Comparison of ENCODE assay signal across 21 mouse cellular contexts in genomic region chr11:116442867-116443177, GRCm38 (mm10). TPM values are rescaled to one million over a fixed set of nuclear protein-coding genes. Genes with fewer than 3 reads are reported as not detected.
DNase-seq lines count a peak whose midpoint lies in the region; ATAC-seq lines count a peak whose summit lies in the region.
"Had no signal": no experiment of that assay in that cellular context is flagged by ENCODE, and none has a peak within 500 bp of the region (broad histone marks: within the 10 kb centered on the region; RNA-seq: fewer than 3 reads in every experiment).

No protein-coding gene starts in this region.

- H3K4me3 ChIP-seq in hindbrain, embryonic 13.5 days: no peak overlapping the region
- H3K4me3 ChIP-seq in hindbrain, embryonic 16.5 days (ENCODE audit: low read length): no peak overlapping the region
- no peak overlapping the region for H3K4me3 ChIP-seq in neural tube, embryonic 12.5 days
- H3K4me3 ChIP-seq in embryonic facial prominence, embryonic 14.5 days (ENCODE audit: low read depth, low read length): no peak overlapping the region
- H3K4me3 ChIP-seq: hindbrain, embryonic 12.5 days had no signal

- no peak for DNase-seq in neural tube, embryonic 10.5 days (ENCODE audit: extremely low spot score, low spot score)
- DNase-seq in embryonic facial prominence, embryonic 14.5 days (ENCODE audit: low spot score): peak; percentile 41
- DNase-seq in ovary, postnatal 10 days (ENCODE audit: low spot score): no peak
- DNase-seq in lung, postnatal 4 days: no peak
- DNase-seq: cerebellum, adult 8-10 months; cerebellum, postnatal 36 days; embryo, embryonic 11 days; kidney, adult 9 months; kidney, postnatal 36 days; liver; lung, postnatal 14 days; midbrain, embryonic 14.5 days; thymus, adult 18-20 months; thymus, postnatal 4 days had no signal

- peaks cover 15% of the 10 kb centered on the region for H3K27me3 ChIP-seq in hindbrain, embryonic 13.5 days
- peaks cover 10% of the 10 kb centered on the region for H3K27me3 ChIP-seq in hindbrain, embryonic 16.5 days (replicated peaks; ENCODE audit: control insufficient read depth, insufficient read depth, low read length)
- peaks cover 15% of the 10 kb centered on the region for H3K27me3 ChIP-seq in neural tube, embryonic 12.5 days (replicated peaks)
- peaks cover 12% of the 10 kb centered on the region for H3K27me3 ChIP-seq in embryonic facial prominence, embryonic 14.5 days (replicated peaks; ENCODE audit: control insufficient read depth, insufficient read depth, low read length)

- peaks cover 9% of the 10 kb centered on the region for H3K36me3 ChIP-seq in hindbrain, embryonic 13.5 days
- no peaks in the 10 kb centered on the region for H3K36me3 ChIP-seq in hindbrain, embryonic 16.5 days (ENCODE audit: control insufficient read depth, insufficient read depth, low read length)
- H3K36me3 ChIP-seq in neural tube, embryonic 12.5 days: peaks cover 6% of the 10 kb centered on the region
- H3K36me3 ChIP-seq in embryonic facial prominence, embryonic 14.5 days (ENCODE audit: control insufficient read depth, insufficient read depth, low read length): peaks cover 12% of the 10 kb centered on the region

- WGBS in hindbrain, embryonic 13.5 days: 81% methylated on average over 6 of the region's 6 CpGs
- 79% methylated on average over 6 of the region's 6 CpGs for WGBS in hindbrain, embryonic 16.5 days
- 78% methylated on average over 6 of the region's 6 CpGs for WGBS in neural tube, embryonic 12.5 days
- 72% methylated on average over 5 of the region's 6 CpGs for WGBS in embryonic facial prominence, embryonic 14.5 days

- H3K4me1 ChIP-seq in hindbrain, embryonic 13.5 days (replicated peaks): peaks cover 28% of the 10 kb centered on the region
- H3K4me1 ChIP-seq in hindbrain, embryonic 16.5 days (ENCODE audit: control insufficient read depth, insufficient read depth, low read depth, low read length): peaks cover 4% of the 10 kb centered on the region; the same call in 1 of the 2 replicates
- H3K4me1 ChIP-seq in neural tube, embryonic 12.5 days: peaks cover 11% of the 10 kb centered on the region; the same call in 1 of the 2 replicates
- no peaks in the 10 kb centered on the region for H3K4me1 ChIP-seq in embryonic facial prominence, embryonic 14.5 days (ENCODE audit: control insufficient read depth, insufficient read depth, low read length)

- no peak overlapping the region for H3K4me2 ChIP-seq in hindbrain, embryonic 13.5 days
- no peak overlapping the region for H3K4me2 ChIP-seq in hindbrain, embryonic 16.5 days (ENCODE audit: low read length)
- H3K4me2 ChIP-seq in neural tube, embryonic 12.5 days (replicated peaks): no peak overlapping the region
- no peak overlapping the region for H3K4me2 ChIP-seq in embryonic facial prominence, embryonic 14.5 days (ENCODE audit: low read depth, low read length)
- H3K4me2 ChIP-seq: heart, embryonic 11.5 days; hindbrain, embryonic 12.5 days had no signal

- no peak for ATAC-seq in hindbrain, embryonic 13.5 days (ENCODE audit: low FRiP score)
- ATAC-seq in hindbrain, embryonic 16.5 days: no peak
- no peak for ATAC-seq in neural tube, embryonic 12.5 days (ENCODE audit: low FRiP score, low read depth)
- no peak for ATAC-seq in embryonic facial prominence, embryonic 14.5 days (ENCODE audit: low read depth)

- no peaks in the 10 kb centered on the region for H3K9me3 ChIP-seq in hindbrain, embryonic 13.5 days
- H3K9me3 ChIP-seq in hindbrain, embryonic 16.5 days (ENCODE audit: control insufficient read depth, low read length): no peaks in the 10 kb centered on the region
- H3K9me3 ChIP-seq in neural tube, embryonic 12.5 days: no peaks in the 10 kb centered on the region
- H3K9me3 ChIP-seq in embryonic facial prominence, embryonic 14.5 days (ENCODE audit: control insufficient read depth, low read length): no peaks in the 10 kb centered on the region
- H3K9me3 ChIP-seq: hindbrain, embryonic 12.5 days had no signal

- H3K9ac ChIP-seq in hindbrain, embryonic 13.5 days: 0 out of 2 replicates have a peak overlapping the region, but pooled peaks have one; percentile 19
- H3K9ac ChIP-seq in hindbrain, embryonic 16.5 days (ENCODE audit: low read depth, low read length): no peak overlapping the region
- H3K9ac ChIP-seq in neural tube, embryonic 12.5 days: 0 out of 2 replicates have a peak overlapping the region, but pooled peaks have one; percentile 1
- H3K9ac ChIP-seq in embryonic facial prominence, embryonic 14.5 days (ENCODE audit: low read depth, low read length): no peak overlapping the region
- H3K9ac ChIP-seq: hindbrain, embryonic 12.5 days had no signal

- peak overlapping the region; percentile 13; the same call in 1 of the 2 replicates for H3K27ac ChIP-seq in hindbrain, embryonic 13.5 days
- H3K27ac ChIP-seq in hindbrain, embryonic 16.5 days (ENCODE audit: low read depth, low read length): no peak overlapping the region
- H3K27ac ChIP-seq in neural tube, embryonic 12.5 days: no peak overlapping the region
- no peak overlapping the region for H3K27ac ChIP-seq in embryonic facial prominence, embryonic 14.5 days (replicated peaks; ENCODE audit: low read depth, low read length)
- H3K27ac ChIP-seq: hindbrain, embryonic 12.5 days had no signal

RNA-seq across cellular contexts. Expression of gene Ubald2, which starts 8.9 kb away (rescaled TPM):
- 43.6 and 44.5 TPM in 2 replicates for polyA plus RNA-seq in hindbrain, embryonic 13.5 days (2015; fragmentation: Nextera tagmentation; extraction: Ambion mirVana)
- polyA plus RNA-seq in hindbrain, embryonic 16.5 days (2015; fragmentation: Nextera tagmentation; extraction: Ambion mirVana): 28.3 and 35.1 TPM in 2 replicates
- 53.8 and 72.3 TPM in 2 replicates for polyA plus RNA-seq in neural tube, embryonic 12.5 days (2016; fragmentation: Nextera tagmentation; extraction: Ambion mirVana)
- 46.3 and 47.6 TPM in 2 replicates for polyA plus RNA-seq in embryonic facial prominence, embryonic 14.5 days (2014; fragmentation: Nextera tagmentation; extraction: Ambion mirVana)

RNA-seq across cellular contexts. Expression of gene Qrich2, which starts 23.2 kb away (rescaled TPM):
- 0.19 and 0.42 TPM in 2 replicates for polyA plus RNA-seq in hindbrain, embryonic 13.5 days (2015; fragmentation: Nextera tagmentation; extraction: Ambion mirVana)
- 0.38 and 0.40 TPM in 2 replicates for polyA plus RNA-seq in hindbrain, embryonic 16.5 days (2015; fragmentation: Nextera tagmentation; extraction: Ambion mirVana)
- not detected in 2 replicates for polyA plus RNA-seq in neural tube, embryonic 12.5 days (2016; fragmentation: Nextera tagmentation; extraction: Ambion mirVana)
- polyA plus RNA-seq in embryonic facial prominence, embryonic 14.5 days (2014; fragmentation: Nextera tagmentation; extraction: Ambion mirVana): 0.14 and 0.30 TPM in 2 replicates
- polyA plus RNA-seq: forebrain, embryonic 11.5 days; liver, embryonic 16.5 days; midbrain, embryonic 14.5 days had no signal

RNA-seq across cellular contexts. Expression of gene Rnf157, which starts 30.0 kb away (rescaled TPM):
- 35.0 and 39.6 TPM in 2 replicates for polyA plus RNA-seq in hindbrain, embryonic 13.5 days (2015; fragmentation: Nextera tagmentation; extraction: Ambion mirVana)
- polyA plus RNA-seq in hindbrain, embryonic 16.5 days (2015; fragmentation: Nextera tagmentation; extraction: Ambion mirVana): 27.8 and 28.5 TPM in 2 replicates
- polyA plus RNA-seq in neural tube, embryonic 12.5 days (2016; fragmentation: Nextera tagmentation; extraction: Ambion mirVana): 54.3 and 62.8 TPM in 2 replicates
- 17.7 and 18.2 TPM in 2 replicates for polyA plus RNA-seq in embryonic facial prominence, embryonic 14.5 days (2014; fragmentation: Nextera tagmentation; extraction: Ambion mirVana)

RNA-seq across cellular contexts. Expression of gene Prpsap1, which starts 51.2 kb away (rescaled TPM):
- 171 and 178 TPM in 2 replicates for polyA plus RNA-seq in hindbrain, embryonic 13.5 days (2015; fragmentation: Nextera tagmentation; extraction: Ambion mirVana)
- 181 and 190 TPM in 2 replicates for polyA plus RNA-seq in hindbrain, embryonic 16.5 days (2015; fragmentation: Nextera tagmentation; extraction: Ambion mirVana)
- polyA plus RNA-seq in neural tube, embryonic 12.5 days (2016; fragmentation: Nextera tagmentation; extraction: Ambion mirVana): 199 and 200 TPM in 2 replicates
- polyA plus RNA-seq in embryonic facial prominence, embryonic 14.5 days (2014; fragmentation: Nextera tagmentation; extraction: Ambion mirVana): 122 and 145 TPM in 2 replicates

Comparison
In these comparisons a context has a peak if more than half of its experiments do, and no peak if none do; other contexts are left out.
1. H3K9ac ChIP-seq: peak in hindbrain, embryonic 13.5 days (single experiment) and neural tube, embryonic 12.5 days (single experiment); none in hindbrain, embryonic 16.5 days (single experiment) and embryonic facial prominence, embryonic 14.5 days (single experiment).